Comparison of ENCODE assay signal across 26 mouse cellular contexts in genomic region chr7:115684142-115684541, GRCm38 (mm10).
DNase-seq lines count a peak whose midpoint lies in the region; ATAC-seq and TF ChIP-seq lines count a peak whose summit lies in the region.
"Had no signal": no experiment of that assay in that cellular context is flagged by ENCODE, and none has a peak within 500 bp of the region (broad histone marks: within the 10 kb centered on the region; RNA-seq: fewer than 3 reads in every experiment).

No protein-coding gene starts in this region.

- no peaks in the 10 kb centered on the region for H3K27me3 ChIP-seq in intestine, embryonic 16.5 days (replicated peaks; ENCODE audit: control insufficient read depth, insufficient read depth, low read length)
- no peaks in the 10 kb centered on the region for H3K27me3 ChIP-seq in intestine, postnatal 0 days (replicated peaks; ENCODE audit: control insufficient read depth, insufficient read depth, low read length)
- H3K27me3 ChIP-seq in Patski, result no peaks in the 10 kb centered on the region
- H3K27me3 ChIP-seq: embryonic facial prominence, embryonic 12.5 days; forebrain, embryonic 12.5 days; forebrain, embryonic 15.5 days; heart, embryonic 13.5 days had no signal

- POLR2A ChIA-PET in Patski (lab: Charles Lee), result no interaction called here

- CTCF ChIA-PET in Patski (lab: Charles Lee), result interaction anchor here (1.1 kb wide), 1 partner anchor 356 kb away, joined by 5 read pairs; no protein-coding TSS in a partner anchor

- in situ Hi-C loops in Patski (cut with MboI; ENCODE audit: low pct_unique_long_range_greater_than_20kb), result no loop called here

- WGBS in intestine, embryonic 16.5 days, result 67% methylated on average over 3 of the region's 3 CpGs
- 44% methylated on average over 3 of the region's 3 CpGs for WGBS in intestine, postnatal 0 days
- 94% methylated on average over 3 of the region's 3 CpGs for WGBS in lung, adult 2 months

- H3K36me3 ChIP-seq in intestine, embryonic 16.5 days (ENCODE audit: control insufficient read depth, insufficient read depth, low read length), result no peaks in the 10 kb centered on the region
- no peaks in the 10 kb centered on the region for H3K36me3 ChIP-seq in intestine, postnatal 0 days (ENCODE audit: control insufficient read depth, insufficient read depth)
- H3K36me3 ChIP-seq: embryonic facial prominence, embryonic 12.5 days; embryonic facial prominence, embryonic 15.5 days; forebrain, embryonic 12.5 days; forebrain, embryonic 15.5 days; heart, embryonic 10.5 days; heart, embryonic 13.5 days had no signal

- H3K27ac ChIP-seq in intestine, embryonic 16.5 days (ENCODE audit: low read length), result no peak overlapping the region
- no peak overlapping the region for H3K27ac ChIP-seq in intestine, postnatal 0 days (ENCODE audit: low read depth, low read length)
- H3K27ac ChIP-seq: embryonic facial prominence, embryonic 12.5 days; embryonic facial prominence, embryonic 15.5 days; forebrain, embryonic 12.5 days; forebrain, embryonic 15.5 days; heart, adult 2 months; heart, embryonic 10.5 days; heart, embryonic 13.5 days; hindbrain, embryonic 14.5 days had no signal

- no peaks in the 10 kb centered on the region for H3K9me3 ChIP-seq in intestine, embryonic 16.5 days (ENCODE audit: control insufficient read depth, low read length)
- H3K9me3 ChIP-seq in intestine, postnatal 0 days (ENCODE audit: control insufficient read depth), result no peaks in the 10 kb centered on the region
- H3K9me3 ChIP-seq: embryonic facial prominence, embryonic 12.5 days; embryonic facial prominence, embryonic 15.5 days; forebrain, embryonic 12.5 days; forebrain, embryonic 15.5 days; heart, embryonic 10.5 days; heart, embryonic 13.5 days had no signal

- peak; percentile 64 for DNase-seq in kidney, adult 9 months
- no peak for DNase-seq in kidney, postnatal 10 days
- no peak for DNase-seq in Patski (ENCODE audit: low read depth, low spot score)
- DNase-seq in kidney, postnatal 14 days, result peak; percentile 40
- DNase-seq in lung, adult 2 months, result no peak
- DNase-seq: adrenal gland, postnatal 10 days; adrenal gland, postnatal 36 days; cerebellum, adult 18-20 months; cerebellum, adult 9-10 months; cerebellum, postnatal 14 days; gastrocnemius, postnatal 10 days; gastrocnemius, postnatal 36 days; heart, adult 2 months; heart, postnatal 14 days; heart, postnatal 4 days had no signal

- peak; percentile 64 for ATAC-seq in intestine, embryonic 16.5 days
- no peak for ATAC-seq in intestine, postnatal 0 days
- peak; percentile 44 for ATAC-seq in Patski
- no peak for ATAC-seq in erythroblast, adult 5-6 weeks (replicated peaks; ENCODE audit: low FRiP score, poor library complexity, severe bottlenecking)
- ATAC-seq: forebrain, embryonic 15.5 days had no signal

- no peak overlapping the region for H3K4me2 ChIP-seq in intestine, embryonic 16.5 days (ENCODE audit: low read depth, low read length)
- no peak overlapping the region for H3K4me2 ChIP-seq in intestine, postnatal 0 days (replicated peaks; ENCODE audit: low read depth)
- H3K4me2 ChIP-seq: embryonic facial prominence, embryonic 12.5 days; embryonic facial prominence, embryonic 15.5 days; forebrain, embryonic 12.5 days; forebrain, embryonic 15.5 days; heart, embryonic 13.5 days; hindbrain, embryonic 14.5 days had no signal

- no peak overlapping the region for H3K4me3 ChIP-seq in intestine, embryonic 16.5 days (ENCODE audit: low read length)
- H3K4me3 ChIP-seq in intestine, postnatal 0 days (ENCODE audit: low read depth, low read length), result no peak overlapping the region
- H3K4me3 ChIP-seq in lung, adult 2 months (replicated peaks; ENCODE audit: extremely low read depth, low read depth, low read length), result no peak overlapping the region
- H3K4me3 ChIP-seq: embryonic facial prominence, embryonic 12.5 days; embryonic facial prominence, embryonic 15.5 days; erythroblast, embryonic 14.5 days; forebrain, embryonic 12.5 days; forebrain, embryonic 15.5 days; heart, adult 2 months; heart, embryonic 10.5 days; heart, embryonic 13.5 days had no signal

- no peak for TF ChIP-seq POLR2A in lung, adult 2 months (IDR thresholded peaks at IDR 0.05; ENCODE audit: borderline replicate concordance, extremely low read depth, low read depth, low read length)

- no peak overlapping the region for H3K9ac ChIP-seq in intestine, embryonic 16.5 days (ENCODE audit: low read depth, low read length)
- H3K9ac ChIP-seq in intestine, postnatal 0 days (ENCODE audit: low read depth, low read length), result no peak overlapping the region
- H3K9ac ChIP-seq: embryonic facial prominence, embryonic 12.5 days; embryonic facial prominence, embryonic 15.5 days; forebrain, embryonic 12.5 days; forebrain, embryonic 15.5 days; heart, embryonic 13.5 days; hindbrain, embryonic 14.5 days had no signal

- TF ChIP-seq CTCF in intestine, postnatal 0 days (IDR thresholded peaks at IDR 0.05; ENCODE audit: low read depth), result no peak
- no peak for TF ChIP-seq CTCF in Patski (IDR thresholded peaks at IDR 0.05)
- TF ChIP-seq CTCF in lung, adult 2 months (IDR thresholded peaks at IDR 0.05; ENCODE audit: insufficient read depth, low read length), result no peak

- H3K4me1 ChIP-seq in intestine, embryonic 16.5 days (ENCODE audit: control insufficient read depth, insufficient read depth, low read length), result no peaks in the 10 kb centered on the region
- H3K4me1 ChIP-seq in intestine, postnatal 0 days (replicated peaks; ENCODE audit: control insufficient read depth, insufficient read depth, low read length), result peaks cover 4% of the 10 kb centered on the region; the same call in 1 of the 2 replicates
- H3K4me1 ChIP-seq in lung, adult 2 months (ENCODE audit: control insufficient read depth, insufficient read depth, low read length), result no peaks in the 10 kb centered on the region
- H3K4me1 ChIP-seq: embryonic facial prominence, embryonic 12.5 days; heart, embryonic 10.5 days had no signal

Comparison
In these comparisons a context has a peak if more than half of its experiments do, and no peak if none do; other contexts are left out.
1. ATAC-seq: peak in intestine, embryonic 16.5 days (single experiment) and Patski (single experiment); none in intestine, postnatal 0 days (single experiment) and erythroblast, adult 5-6 weeks (single experiment).
2. DNase-seq: peak in kidney, adult 9 months (single experiment) and kidney, postnatal 14 days (single experiment); none in kidney, postnatal 10 days (single experiment), Patski (single experiment) and lung, adult 2 months (single experiment).